Mouse (Mus musculus): ENCODE data around the gene Snap25.

DNA sequence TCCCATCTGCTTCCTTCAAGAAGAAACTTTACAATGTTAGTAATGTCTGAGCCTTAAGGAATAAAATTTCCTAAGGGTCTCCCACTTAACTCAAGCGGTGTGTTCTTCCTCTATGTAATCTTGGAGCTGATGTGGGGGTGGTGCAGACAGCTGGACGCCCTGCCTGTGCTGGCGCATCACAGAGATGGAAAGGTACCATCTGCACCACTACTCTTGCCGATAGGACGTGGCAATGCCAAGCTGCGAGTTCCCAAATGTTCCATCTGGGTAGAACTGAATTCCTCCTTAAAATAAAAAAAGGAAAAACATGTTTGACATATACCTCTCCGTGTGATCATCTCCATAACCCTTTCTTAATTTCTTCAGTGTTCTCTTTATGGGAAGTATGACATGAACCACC is 89.9 kb downstream of the Snap25 start:
- no peak for TF ChIP-seq TAL1 (IDR thresholded peaks at IDR 0.05; ENCODE audit: low read length)
- no peak for TF ChIP-seq GATA1 (IDR thresholded peaks at IDR 0.05; ENCODE audit: low read length)

All from erythroblast, embryonic 14.5 days (primary cell).